Mouse (Mus musculus) left cerebral cortex, postnatal 14 days (tissue): ENCODE data around the gene Sod1. TPM values are rescaled to one million over a fixed set of nuclear protein-coding genes. Genes with fewer than 3 reads are reported as not detected.

Source experiments
- DNase-seq, 2 experiments: peaks; one replicate each; pipeline ENCODE4 v3.0.0; 2021 to 2022; ENCODE audit warnings: low spot score in 2 of 2, mixed read lengths in 1 of 2
- intact Hi-C: fragments of 180-260 bp; cut with DNase I; formaldehyde crosslinking; loops from one replicate; pipeline ENCODE4 v1.15.1; 2025
- long read RNA-seq, 2 experiments: library from polyadenylated mRNA; stranded (forward); transcript quantifications; one replicate each; pipeline ENCODE4 v2.0.0; 2021
- total RNA-seq, 2 experiments: library from RNA; stranded (reverse); gene quantifications; 2 replicates each; pipeline ENCODE4 v1.2.3; 2021

Sod1 gene
- 100 to 1,000 TPM; 317 to 340 TPM for total RNA-seq
- long read RNA-seq, experiment 1, transcript Sod1-201 (5 exons, 641 nt), result major isoform, 56 of 63 reads
- long read RNA-seq, experiment 1, partial matches to known transcripts, result 5 of 63 reads
- long read RNA-seq, experiment 1, other reads (novel, unspliced or antisense), result 1 of 63 reads
- long read RNA-seq, experiment 2, transcript Sod1-201 (5 exons, 641 nt), result major isoform, 37 of 44 reads
- long read RNA-seq, experiment 2, transcript Sod1-202 (3 exons, 3,970 nt), result minor isoform, 5 of 44 reads
- long read RNA-seq, experiment 2, partial matches to known transcripts, result 2 of 44 reads
- long read RNA-seq, experiment 2, other reads (novel, unspliced or antisense), result 0 of 44 reads

- intact Hi-C loops, result loop anchor here (5.0 kb wide), 1 partner anchor 62 kb away; the partner anchor contains the start of gene Scaf4
Observed at GRCm38 (mm10) chr16:90220026-90220891, at the start of gene Sod1. Gene Sod1 (plus strand): TSS chr16:90220754.

GRCm38 (mm10) chr16:90171416-90171815 is 49.1 kb upstream of the Sod1 start:
- no peak for DNase-seq
- intact Hi-C loops, result no loop called here

More at GRCm38 (mm10) chr16:90220026-90220891, at the start of gene Sod1:
- peak; percentile 91 to 94 for DNase-seq

- peak; percentile 64 to 82 for DNase-seq
- intact Hi-C loops, result no loop called here
Observed at GRCm38 (mm10) chr16:90176472-90176871, 44.1 kb upstream of the Sod1 start.

DNA sequence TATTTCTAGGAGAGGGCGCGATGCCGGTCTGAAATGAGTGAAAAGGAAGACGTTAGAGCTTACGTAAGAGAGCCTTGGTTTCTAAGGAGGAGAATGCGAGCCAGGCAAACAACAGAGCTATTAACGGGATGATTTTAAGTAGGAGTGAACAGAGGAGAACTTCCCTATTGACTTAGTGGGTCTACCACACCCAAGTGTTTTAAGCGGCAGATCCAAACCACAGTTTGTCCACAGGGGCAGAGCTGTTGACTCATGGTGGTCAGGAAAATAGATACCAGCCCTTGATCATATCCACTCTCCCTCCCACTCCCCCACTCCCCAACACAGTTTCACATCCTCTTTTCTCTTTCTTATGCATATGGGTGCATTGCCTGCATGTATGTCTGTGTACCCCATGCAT is 43.1 kb upstream of the Sod1 start:
- intact Hi-C loops, result no loop called here
- no peak for DNase-seq

- no peak for DNase-seq
- intact Hi-C loops, result no loop called here
Observed at GRCm38 (mm10) chr16:90178404-90178803, 42.1 kb upstream of the Sod1 start.

- intact Hi-C loops, result no loop called here
- no peak for DNase-seq
Observed at GRCm38 (mm10) chr16:90179892-90180291, 40.7 kb upstream of the Sod1 start.

DNA sequence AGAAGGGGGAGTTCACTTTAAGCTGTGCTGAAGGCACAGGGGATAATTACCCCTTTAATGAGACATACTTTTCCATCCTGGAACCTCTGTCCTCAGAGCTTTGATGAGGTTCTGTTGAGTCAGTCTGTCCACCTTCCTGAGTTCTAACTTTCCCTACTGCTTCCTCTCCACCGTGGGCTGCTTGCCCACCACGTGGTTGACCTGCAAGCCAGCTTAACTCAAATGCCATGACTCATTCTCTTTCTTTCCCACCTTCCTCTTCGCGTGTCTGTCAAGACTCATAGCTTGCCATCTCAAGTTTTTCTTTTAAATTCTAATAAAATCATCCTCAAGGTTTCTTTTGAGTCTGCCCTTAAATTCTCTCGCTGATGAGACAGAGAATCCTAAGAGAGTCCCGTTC is 39.6 kb upstream of the Sod1 start:
- intact Hi-C loops, result no loop called here
- DNase-seq, result no peak

DNA sequence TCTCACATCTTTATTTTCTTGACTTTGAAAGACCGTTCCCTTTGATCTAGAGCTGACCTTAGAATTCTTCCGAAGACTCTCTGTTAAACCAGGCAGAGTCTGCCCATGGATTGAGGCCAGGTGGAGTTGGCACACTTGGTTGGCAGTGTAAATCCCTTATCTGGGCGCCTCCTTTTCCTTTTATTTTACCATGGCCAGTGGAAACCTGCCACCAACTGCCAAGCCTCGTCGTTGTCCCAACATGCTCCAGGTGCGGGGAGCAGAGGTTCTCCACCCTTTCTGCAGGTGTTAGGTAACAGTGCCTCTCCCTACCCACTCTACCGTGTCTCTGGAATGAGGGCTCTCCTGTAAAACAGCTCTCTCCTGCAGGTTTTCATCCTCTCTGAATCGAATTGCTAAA is 38.9 kb upstream of the Sod1 start:
- intact Hi-C loops, result no loop called here
- DNase-seq, result no peak

DNA sequence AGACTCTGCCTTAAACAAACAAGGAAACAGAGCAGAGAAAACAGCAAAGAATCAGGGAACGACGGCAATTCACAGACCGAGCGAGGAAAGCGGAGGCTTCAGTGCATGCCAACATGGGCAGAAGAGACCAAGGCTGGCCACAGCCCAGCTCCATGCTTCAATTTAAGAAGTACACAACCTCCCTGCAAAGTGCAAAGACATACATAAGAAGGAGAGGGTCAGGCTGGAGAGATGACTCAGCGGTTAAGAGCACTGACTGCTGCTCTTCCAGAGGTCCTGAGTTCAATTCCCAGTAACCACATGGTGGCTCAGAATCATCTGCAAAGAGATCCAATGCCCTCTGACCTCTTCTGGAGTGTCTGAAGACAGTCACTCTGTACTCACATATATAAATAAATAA is 36.4 kb upstream of the Sod1 start:
- intact Hi-C loops, result no loop called here
- no peak for DNase-seq

GRCm38 (mm10) chr16:90185928-90186588 is 34.5 kb upstream of the Sod1 start:
- peak; percentile 91 to 92 for DNase-seq

GRCm38 (mm10) chr16:90187453-90187852 is 33.1 kb upstream of the Sod1 start:
- intact Hi-C loops, result loop anchor here (5.0 kb wide), 1 partner anchor 345 kb away; no protein-coding TSS in a partner anchor
- no peak for DNase-seq

More at GRCm38 (mm10) chr16:90185928-90186588, 34.5 kb upstream of the Sod1 start:
- intact Hi-C loops, result loop anchor here (1.0 to 5.0 kb wide), 2 partner anchors 344 to 412 kb away; no protein-coding TSS in a partner anchor

DNA sequence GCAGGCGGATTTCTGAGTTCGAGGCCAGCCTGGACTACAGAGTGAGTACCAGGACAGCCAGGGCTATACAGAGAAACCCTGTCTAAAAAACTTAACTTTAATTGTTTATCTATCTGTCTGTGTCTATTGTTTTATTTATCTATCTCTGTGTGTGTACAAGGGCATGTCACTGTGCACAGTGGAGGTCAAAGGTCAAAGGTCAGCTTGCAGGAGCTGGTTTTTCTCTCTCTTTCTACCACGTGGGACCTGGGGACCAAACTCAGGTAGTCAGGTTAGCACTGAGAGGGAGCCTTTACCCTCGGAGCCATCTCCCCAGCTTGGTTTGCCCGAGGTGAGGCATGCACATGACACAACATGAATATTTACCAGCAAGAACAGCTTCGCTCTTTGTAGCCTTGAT is 29.3 kb upstream of the Sod1 start:
- intact Hi-C loops, result no loop called here

DNA sequence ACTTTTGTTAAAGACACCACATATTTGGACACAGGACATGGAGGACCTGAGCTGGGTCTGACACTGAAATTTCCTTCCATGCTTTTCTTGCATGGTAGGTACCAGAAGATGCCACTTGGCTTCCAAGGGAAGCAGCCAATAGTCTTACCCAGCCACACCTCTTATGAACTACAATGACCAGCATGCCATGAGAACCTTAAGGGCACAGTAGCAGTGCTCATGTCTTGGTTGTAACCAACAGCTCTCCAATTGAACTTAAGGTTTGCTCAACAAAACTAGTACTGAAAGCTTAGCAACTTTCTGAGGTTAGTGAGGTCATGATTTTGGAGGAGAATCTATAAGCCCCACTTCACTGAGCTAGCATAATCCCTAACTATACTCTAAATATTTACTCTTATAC is 26.8 kb upstream of the Sod1 start:
- intact Hi-C loops, result no loop called here
- no peak for DNase-seq

More for the DNA sequence above, 29.3 kb upstream of the Sod1 start:
- no peak for DNase-seq

DNA sequence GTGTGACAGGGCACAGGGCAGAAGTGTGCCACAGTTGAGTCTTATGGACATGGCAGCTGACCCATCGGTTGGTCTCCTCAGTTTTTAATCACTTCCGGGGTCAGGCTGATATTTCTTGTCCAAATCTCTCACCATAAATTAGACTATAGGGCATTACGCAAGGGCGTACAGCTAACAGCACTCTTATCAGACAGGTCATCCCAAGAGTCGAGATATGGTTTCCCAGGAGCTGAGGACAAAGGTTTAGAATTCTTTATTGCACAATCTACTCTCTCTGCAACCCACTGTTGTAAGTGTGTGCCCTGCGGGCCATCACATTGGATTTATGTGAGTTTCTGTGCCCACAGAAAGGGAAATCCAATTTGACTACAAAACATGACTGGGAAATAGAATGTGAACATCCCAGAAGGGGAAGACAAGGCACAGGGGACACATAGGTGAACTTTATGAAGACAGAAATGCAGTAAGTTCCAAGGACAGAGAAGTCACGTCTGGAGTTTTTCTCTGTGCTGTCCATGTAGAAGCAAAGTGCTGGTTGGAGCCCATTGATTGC is 23.8 kb upstream of the Sod1 start:
- DNase-seq, result no peak
- intact Hi-C loops, result no loop called here

GRCm38 (mm10) chr16:90197337-90197973 is 23.1 kb upstream of the Sod1 start:
- intact Hi-C loops, result no loop called here
- DNase-seq, result peak; percentile 59 to 60

- no peak for DNase-seq
- intact Hi-C loops, result no loop called here
Observed at GRCm38 (mm10) chr16:90198626-90199025, 21.9 kb upstream of the Sod1 start.

- DNase-seq, result no peak
- intact Hi-C loops, result no loop called here
Observed at GRCm38 (mm10) chr16:90199174-90199573, 21.4 kb upstream of the Sod1 start.

DNA sequence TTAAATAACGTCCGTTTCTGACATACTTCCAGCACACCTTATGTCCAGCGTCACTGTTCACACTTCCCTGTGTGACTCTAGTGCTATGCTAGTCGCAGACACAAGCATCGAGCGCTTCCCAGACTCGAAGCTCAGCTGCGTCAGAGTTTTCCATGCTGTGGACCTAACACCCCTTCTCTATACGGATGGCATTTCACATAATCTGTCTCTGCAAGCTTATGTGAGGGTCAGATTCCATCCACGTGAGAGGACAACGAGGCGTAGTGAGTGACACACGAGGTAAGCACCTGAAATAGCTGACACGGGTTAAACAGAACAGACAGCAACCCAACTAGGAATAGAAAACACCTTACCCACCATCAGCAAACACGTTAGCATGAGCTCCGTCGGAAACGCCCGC is 18.4 kb upstream of the Sod1 start:
- intact Hi-C loops, result no loop called here
- DNase-seq, result no peak
